Mouse (Mus musculus) heart, postnatal 0 days (tissue): ENCODE measurements at regions not wholly inside any gene's neighbourhood (a gene's known extent, or its start where the extent isn't known, plus 50 kb on each side); places are given as distances from the start of the nearest gene placed in this dataset.

Source experiments
- ATAC-seq: fragments of 200-750 bp; cut with Nextera tagmentation; 2 replicates; pipeline ENCODE4 v1.8.0; 2017; ENCODE audit warnings: low read depth, moderate number of reproducible peaks, moderate library complexity; ENCODE audit not compliant: insufficient read depth
- DNase-seq: peaks from one replicate; pipeline ENCODE4 v3.0.0-alpha.2; 2016; ENCODE audit warnings: low spot score
- H3K27ac ChIP-seq: fragments of 300-500 bp; sonication (generic); 2 replicates; pipeline ENCODE4 v1.5.1; 2014; ENCODE audit warnings: low read depth, mild to moderate bottlenecking
- H3K27me3 ChIP-seq: fragments of 300-500 bp; sonication (generic); 2 replicates; pipeline ENCODE4 v1.6.1; 2014; ENCODE audit warnings: low read length, mixed read lengths; ENCODE audit not compliant: control insufficient read depth, insufficient read depth
- H3K36me3 ChIP-seq: fragments of 300-500 bp; sonication (generic); replicated peaks from 2 replicates; pipeline ENCODE4 v1.6.1; 2014; ENCODE audit warnings: low read length, mixed read lengths; ENCODE audit not compliant: control insufficient read depth, insufficient read depth
- H3K4me1 ChIP-seq: fragments of 300-500 bp; sonication (generic); 2 replicates; pipeline ENCODE4 v1.6.1; 2014; ENCODE audit warnings: antibody characterized with exemption; ENCODE audit not compliant: control insufficient read depth, insufficient read depth
- H3K4me2 ChIP-seq: fragments of 300-500 bp; sonication (generic); 2 replicates; pipeline ENCODE4 v1.6.1; 2014; ENCODE audit warnings: low read depth, mild to moderate bottlenecking, low read length, moderate library complexity
- H3K4me3 ChIP-seq: fragments of 300-500 bp; sonication (generic); 2 replicates; pipeline ENCODE4 v1.5.1; 2014; ENCODE audit warnings: low read depth, low read length
- H3K9ac ChIP-seq: fragments of 300-500 bp; sonication (generic); replicated peaks from 2 replicates; pipeline ENCODE4 v1.6.1; 2014; ENCODE audit warnings: low read depth, low read length, mixed read lengths
- H3K9me3 ChIP-seq: fragments of 300-500 bp; sonication (generic); replicated peaks from 2 replicates; pipeline ENCODE4 v1.6.1; 2016; ENCODE audit warnings: low read length; ENCODE audit not compliant: control insufficient read depth
- CTCF ChIP-seq: IDR thresholded peaks from 2 replicates; pipeline ENCODE4 v1.5.1; 2016; ENCODE audit warnings: antibody characterized with exemption, control low read depth, low read depth
- EP300 ChIP-seq: IDR thresholded peaks from 2 replicates; pipeline ENCODE4 v1.6.1; 2016; ENCODE audit warnings: antibody characterized with exemption, low read depth
- WGBS: fragments of 180-500 bp; shearing (Covaris S2); extraction: QIAGEN DNeasy Blood & Tissue Kit; methylation state at CpG from one replicate; pipeline ENCODE4 v1.1.7; 2014; 5-methylcytosine and 5-hydroxymethylcytosine counted together

- no peak overlapping the region for H3K4me3 ChIP-seq
- 53% methylated on average over 6 of the region's 6 CpGs for WGBS
- H3K9me3 ChIP-seq = no peaks in the 10 kb centered on the region
- no peak for TF ChIP-seq EP300
- TF ChIP-seq CTCF = no peak
- no peaks in the 10 kb centered on the region for H3K27me3 ChIP-seq
- DNase-seq (no peak), ATAC-seq (no peak)
- no peak overlapping the region for H3K4me2 ChIP-seq
- no peaks in the 10 kb centered on the region for H3K36me3 ChIP-seq
- no peak overlapping the region for H3K27ac ChIP-seq
- H3K4me1 ChIP-seq = no peaks in the 10 kb centered on the region
- H3K9ac ChIP-seq = no peak overlapping the region
Observed at GRCm38 (mm10) chr14:61706984-61707383, 99.7 kb downstream of the Kcnrg start.

- no peaks in the 10 kb centered on the region for H3K27me3 ChIP-seq
- ATAC-seq (no peak), DNase-seq (no peak)
- TF ChIP-seq EP300 = no peak
- no peak for TF ChIP-seq CTCF
- H3K9me3 ChIP-seq = no peaks in the 10 kb centered on the region
- H3K4me1 ChIP-seq = no peaks in the 10 kb centered on the region
- no peak overlapping the region for H3K27ac ChIP-seq
- no peak overlapping the region for H3K9ac ChIP-seq
- H3K4me3 ChIP-seq = no peak overlapping the region
- WGBS = 71% methylated on average over 6 of the region's 6 CpGs
- no peak overlapping the region for H3K4me2 ChIP-seq
- no peaks in the 10 kb centered on the region for H3K36me3 ChIP-seq
Observed at GRCm38 (mm10) chr14:61708331-61708730, 101.1 kb downstream of the Kcnrg start.

DNA sequence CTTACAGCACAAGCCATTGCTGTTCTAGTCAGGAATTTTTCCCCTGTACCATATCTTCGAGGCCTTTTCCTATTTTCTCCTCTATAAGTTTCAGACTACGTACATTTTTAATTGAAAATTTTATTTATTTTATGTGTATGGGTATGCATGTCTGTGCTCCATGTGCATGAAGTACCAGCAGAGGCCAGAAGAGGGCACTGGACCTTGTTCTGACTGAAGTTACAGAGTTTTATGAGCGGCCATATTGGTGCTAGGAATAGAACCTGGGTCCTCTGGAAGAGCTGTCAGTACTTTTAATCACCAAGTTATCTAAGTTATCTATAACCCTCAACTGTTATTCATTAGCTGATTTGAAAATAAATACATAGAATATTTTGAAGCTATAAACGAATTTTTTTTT is 108.5 kb downstream of the Kcnrg start:
- Histone ChIP-seq H3K4me3 (no peak overlapping the region), H3K27ac (no peak overlapping the region), H3K9ac (no peak overlapping the region), H3K36me3 (no peaks in the 10 kb centered on the region), H3K4me1 (no peaks in the 10 kb centered on the region), H3K4me2 (no peak overlapping the region), H3K9me3 (peaks cover 8% of the 10 kb centered on the region; the same call in 1 of the 2 replicates), H3K27me3 (no peaks in the 10 kb centered on the region)
- no peak for ATAC-seq
- 92% methylated on average over 4 of the region's 4 CpGs for WGBS
- DNase-seq = no peak
- TF ChIP-seq EP300 (no peak), CTCF (no peak)

DNA sequence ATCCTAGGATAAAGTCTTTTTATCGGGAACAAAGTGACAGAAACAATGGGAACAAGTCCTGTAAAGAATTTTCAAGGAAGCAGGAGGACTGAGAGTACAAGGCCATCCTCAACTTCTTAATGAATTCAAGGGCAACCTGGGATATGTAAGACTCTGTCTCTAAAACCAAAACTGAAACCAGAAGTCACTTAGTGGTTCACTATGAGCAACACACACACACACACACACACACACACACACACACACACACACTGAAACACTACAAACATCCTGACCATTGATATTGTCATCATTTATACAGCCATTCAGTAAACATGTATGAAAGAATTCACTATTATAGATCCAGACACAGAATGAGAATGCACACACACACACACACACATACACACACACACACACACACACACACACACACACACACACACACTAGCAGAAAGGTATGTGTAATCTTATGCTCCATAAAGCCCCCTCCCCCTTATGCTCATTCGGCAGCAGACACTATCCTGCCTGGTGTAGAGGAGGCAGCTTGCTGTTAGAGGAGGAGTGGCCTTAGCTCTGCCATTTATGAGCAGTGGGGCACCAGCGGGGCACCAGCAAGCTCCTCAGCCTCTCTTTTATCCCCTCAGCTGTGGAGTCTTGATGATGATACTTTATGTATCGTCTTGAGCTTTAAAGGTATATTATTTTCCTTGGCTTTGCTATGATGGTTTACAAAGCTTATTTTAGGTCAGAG is 111.3 kb downstream of the Kcnrg start:
- TF ChIP-seq CTCF (no peak), EP300 (no peak)
- peaks cover 8% of the 10 kb centered on the region; the same call in 1 of the 2 replicates for H3K9me3 ChIP-seq

GRCm38 (mm10) chr14:61721302-61721701 is 114.0 kb downstream of the Kcnrg start:
- WGBS = 85% methylated on average over 4 of the region's 4 CpGs
- no peak for ATAC-seq
- no peaks in the 10 kb centered on the region for H3K4me1 ChIP-seq
- H3K4me3 ChIP-seq = no peak overlapping the region
- TF ChIP-seq EP300 (no peak), CTCF (no peak)
- no peak overlapping the region for H3K9ac ChIP-seq
- H3K27ac ChIP-seq = no peak overlapping the region
- no peaks in the 10 kb centered on the region for H3K27me3 ChIP-seq
- no peaks in the 10 kb centered on the region for H3K9me3 ChIP-seq
- no peak overlapping the region for H3K4me2 ChIP-seq
- H3K36me3 ChIP-seq = no peaks in the 10 kb centered on the region
- DNase-seq = no peak

More for the DNA sequence above, 111.3 kb downstream of the Kcnrg start:
- no peaks in the 10 kb centered on the region for H3K27me3 ChIP-seq
- H3K4me1 ChIP-seq = no peaks in the 10 kb centered on the region
- H3K36me3 ChIP-seq = no peaks in the 10 kb centered on the region
- no peak overlapping the region for H3K9ac ChIP-seq
- 47% methylated on average over 4 of the region's 4 CpGs for WGBS
- no peak for ATAC-seq
- no peak overlapping the region for H3K4me3 ChIP-seq
- no peak overlapping the region for H3K27ac ChIP-seq
- DNase-seq = no peak
- H3K4me2 ChIP-seq = no peak overlapping the region

GRCm38 (mm10) chr14:61724942-61725341 is 117.7 kb downstream of the Kcnrg start:
- no peak for ATAC-seq
- H3K4me1 ChIP-seq = no peaks in the 10 kb centered on the region
- no peaks in the 10 kb centered on the region for H3K9me3 ChIP-seq
- no peaks in the 10 kb centered on the region for H3K36me3 ChIP-seq
- H3K27me3 ChIP-seq = no peaks in the 10 kb centered on the region
- H3K4me2 ChIP-seq = no peak overlapping the region
- TF ChIP-seq EP300 (no peak), CTCF (no peak)
- no peak overlapping the region for H3K4me3 ChIP-seq
- WGBS = 78% methylated on average over 3 of the region's 3 CpGs
- DNase-seq = no peak
- no peak overlapping the region for H3K9ac ChIP-seq
- no peak overlapping the region for H3K27ac ChIP-seq
